Mouse (Mus musculus) CH12.LX (cell line): ENCODE results near the gene Synpo2l. TPM values are rescaled to one million over a fixed set of nuclear protein-coding genes. Genes with fewer than 3 reads are reported as not detected.

Source experiments
- DNase-seq: peaks from one replicate; pipeline ENCODE4 v3.0.0-alpha.2; 2013; ENCODE audit errors: extremely low read depth
- H3K27ac ChIP-seq: 2 replicates; pipeline ENCODE4 v1.5.1; 2012; ENCODE audit warnings: low read depth, mild to moderate bottlenecking, control low read depth, moderate library complexity; ENCODE audit not compliant: insufficient read depth
- H3K27me3 ChIP-seq: replicated peaks from 2 replicates; pipeline ENCODE3; 2012; ENCODE audit warnings: inconsistent platforms
- H3K36me3 ChIP-seq, 2 experiments: replicated peaks in 1 of 2; 2 replicates each; pipeline versions ENCODE3 to v1.6.1; 2012; ENCODE audit warnings: inconsistent platforms in 1 of 2, low read length in 1 of 2, mild to moderate bottlenecking in 1 of 2, mixed read lengths in 1 of 2, moderate library complexity in 1 of 2; ENCODE audit not compliant: control insufficient read depth in 1 of 2, insufficient read depth in 1 of 2
- H3K4me1 ChIP-seq, 2 experiments: 2 replicates each; pipeline ENCODE4 v1.6.1; 2012; ENCODE audit warnings: inconsistent platforms in 1 of 2, moderate library complexity in 1 of 2; ENCODE audit not compliant: insufficient read depth in 2 of 2, control insufficient read depth in 1 of 2
- H3K4me2 ChIP-seq: 2 replicates; pipeline ENCODE4 v1.6.1; 2012; ENCODE audit warnings: low read depth, mild to moderate bottlenecking, control low read depth; ENCODE audit not compliant: poor library complexity, insufficient read depth, severe bottlenecking
- H3K4me3 ChIP-seq, 3 experiments: fragments of 150-350 bp in 1 of 3; sonication (generic) in 1 of 3; replicated peaks in 1 of 3; 2 replicates each; pipeline versions ENCODE3 to v1.5.1; 2011 to 2012; ENCODE audit warnings: low read depth in 2 of 3, low read length in 2 of 3, mild to moderate bottlenecking in 2 of 3, moderate library complexity in 2 of 3, control low read depth in 1 of 3, improper control_type of control experiment in 1 of 3, inconsistent platforms in 1 of 3, mixed read lengths in 1 of 3; ENCODE audit not compliant: poor library complexity in 1 of 3
- H3K79me2 ChIP-seq: replicated peaks from 2 replicates; pipeline ENCODE4 v1.6.1; 2012; ENCODE audit warnings: mild to moderate bottlenecking, moderate library complexity; ENCODE audit not compliant: control insufficient read depth, poor library complexity, insufficient read depth, severe bottlenecking; ENCODE audit errors: extremely low read depth
- H3K9ac ChIP-seq: 2 replicates; pipeline ENCODE4 v1.6.1; 2012; ENCODE audit warnings: low read depth, mild to moderate bottlenecking, control low read depth, moderate library complexity; ENCODE audit not compliant: insufficient read depth
- H3K9me3 ChIP-seq: replicated peaks from 2 replicates; pipeline ENCODE3; 2012; ENCODE audit warnings: low read length, inconsistent platforms, mixed read lengths
- CTCF ChIP-seq, 2 experiments: IDR thresholded peaks in 1 of 2; conservative IDR thresholded peaks in 1 of 2; 2 replicates each; pipeline ENCODE4 v1.5.1; 2011 to 2012; ENCODE audit warnings: low read depth in 2 of 2, low read length in 2 of 2, improper control_type of control experiment in 1 of 2, inconsistent platforms in 1 of 2, mild to moderate bottlenecking in 1 of 2, moderate library complexity in 1 of 2
- ELF1 ChIP-seq: IDR thresholded peaks from 2 replicates; pipeline ENCODE4 v1.6.1; 2014; ENCODE audit warnings: low read depth, mild to moderate bottlenecking, inconsistent platforms, low read length, improper control_type of control experiment
- ETS1 ChIP-seq: conservative IDR thresholded peaks from 2 replicates; pipeline ENCODE4 v1.6.1; 2012; ENCODE audit warnings: low read depth, mild to moderate bottlenecking, inconsistent platforms, low read length, improper control_type of control experiment, moderate library complexity
- GABPA ChIP-seq: IDR thresholded peaks from 2 replicates; pipeline ENCODE4 v1.6.1; 2012; ENCODE audit warnings: low read depth, low read length, improper control_type of control experiment, inconsistent platforms; ENCODE audit not compliant: insufficient replicate concordance
- HCFC1 ChIP-seq: IDR thresholded peaks from 2 replicates; pipeline ENCODE4 v1.6.1; 2012; ENCODE audit warnings: low read depth, mild to moderate bottlenecking, inconsistent platforms, low read length, improper control_type of control experiment
- IRF4 ChIP-seq: IDR thresholded peaks from 2 replicates; pipeline ENCODE4 v1.6.1; 2014; ENCODE audit warnings: low read depth, mild to moderate bottlenecking, inconsistent platforms, low read length, improper control_type of control experiment
- JUND ChIP-seq: conservative IDR thresholded peaks from 2 replicates; pipeline ENCODE4 v1.6.1; 2011; ENCODE audit warnings: low read depth, low read length, improper control_type of control experiment
- KAT2A ChIP-seq: IDR thresholded peaks from 2 replicates; pipeline ENCODE4 v1.6.1; 2012; ENCODE audit warnings: low read length, improper control_type of control experiment, inconsistent platforms; ENCODE audit not compliant: insufficient replicate concordance
- MAFK ChIP-seq: IDR thresholded peaks from 2 replicates; pipeline ENCODE4 v1.6.1; 2011; ENCODE audit warnings: low read length, improper control_type of control experiment; ENCODE audit not compliant: insufficient replicate concordance
- MAX ChIP-seq: IDR thresholded peaks from 2 replicates; pipeline ENCODE4 v1.6.1; 2011; ENCODE audit warnings: low read length, improper control_type of control experiment
- MAZ ChIP-seq: IDR thresholded peaks from 2 replicates; pipeline ENCODE4 v1.6.1; 2012; ENCODE audit warnings: low read depth, mild to moderate bottlenecking, inconsistent platforms, low read length, improper control_type of control experiment, moderate library complexity
- MEF2A ChIP-seq: IDR thresholded peaks from 2 replicates; pipeline ENCODE4 v1.6.1; 2014; ENCODE audit warnings: low read depth, mild to moderate bottlenecking, inconsistent platforms, low read length, improper control_type of control experiment, borderline replicate concordance
- MXI1 ChIP-seq: IDR thresholded peaks from 2 replicates; pipeline ENCODE4 v1.6.1; 2011; ENCODE audit warnings: mild to moderate bottlenecking, low read depth, low read length, improper control_type of control experiment
- MYC ChIP-seq: IDR thresholded peaks from 2 replicates; pipeline ENCODE4 v1.6.1; 2011; ENCODE audit warnings: low read depth, mild to moderate bottlenecking, improper control_type of control experiment, low read length
- NELFE ChIP-seq: IDR thresholded peaks from 2 replicates; pipeline ENCODE4 v1.6.1; 2011; ENCODE audit warnings: low read depth, low read length, improper control_type of control experiment
- NRF1 ChIP-seq: IDR thresholded peaks from 2 replicates; pipeline ENCODE4 v1.6.1; 2014; ENCODE audit warnings: low read depth, mild to moderate bottlenecking, inconsistent platforms, low read length, improper control_type of control experiment, moderate library complexity
- PAX5 ChIP-seq: IDR thresholded peaks from 2 replicates; pipeline ENCODE4 v1.6.1; 2012; ENCODE audit warnings: low read length, inconsistent platforms, mixed read lengths
- POLR2A ChIP-seq: IDR thresholded peaks from 2 replicates; pipeline ENCODE4 v1.6.1; 2011; ENCODE audit warnings: low read depth, mild to moderate bottlenecking, improper control_type of control experiment, low read length
- SIN3A ChIP-seq: IDR thresholded peaks from 2 replicates; pipeline ENCODE4 v1.6.1; 2012; ENCODE audit warnings: low read length, improper control_type of control experiment, inconsistent platforms
- TBP ChIP-seq: conservative IDR thresholded peaks from 2 replicates; pipeline ENCODE4 v1.6.1; 2011; ENCODE audit warnings: low read depth, low read length, improper control_type of control experiment
- TCF12 ChIP-seq: IDR thresholded peaks from 2 replicates; pipeline ENCODE4 v1.6.1; 2014; ENCODE audit warnings: low read depth, mild to moderate bottlenecking, inconsistent platforms, low read length, improper control_type of control experiment
- ZC3H11A ChIP-seq: IDR thresholded peaks from 2 replicates; pipeline ENCODE4 v1.6.1; 2012; ENCODE audit warnings: low read depth, mild to moderate bottlenecking, inconsistent platforms, low read length, improper control_type of control experiment
- ZKSCAN1 ChIP-seq: IDR thresholded peaks from 2 replicates; pipeline ENCODE4 v1.6.1; 2012; ENCODE audit warnings: low read depth, inconsistent platforms, low read length, improper control_type of control experiment, borderline replicate concordance
- ZNF384 ChIP-seq: IDR thresholded peaks from 2 replicates; pipeline ENCODE4 v1.6.1; 2012; ENCODE audit warnings: low read depth, low read length, improper control_type of control experiment, inconsistent platforms
- dilution Hi-C: fragments of 300-500 bp; cut with MboI; formaldehyde crosslinking; loops from 2 replicates; pipeline ENCODE4 v1.14.3; 2020; ENCODE audit warnings: low sequenced_read_pairs; ENCODE audit not compliant: extremely low pct_unique_long_range_greater_than_20kb, extremely low pct_ligation_motif_present
- in situ Hi-C: fragments of 300-500 bp; cut with MboI; formaldehyde crosslinking; loops from 3 replicates; pipeline ENCODE4 v1.14.3; 2019; ENCODE audit warnings: low sequenced_read_pairs, low pct_ligation_motif_present, low pct_unique_long_range_greater_than_20kb, mixed read lengths
- polyA plus RNA-seq: library from polyadenylated mRNA; unstranded; fragments of >175 nt; gene quantifications from 2 replicates; pipeline ENCODE4 v1.2.1, GENCODE M21; 2012; ENCODE audit warnings: low read depth; ENCODE audit not compliant: insufficient read length
- total RNA-seq, 2 experiments: library from RNA; depleted of rRNA; stranded (reverse); fragments of 300-350 nt in 1 of 2; fragments of >200 nt in 1 of 2; gene quantifications; 2 replicates each; pipeline ENCODE4 v1.2.3; 2012 to 2014

The Synpo2l gene
- total and polyA plus RNA-seq, 3 experiments: 0.04 to 0.13 TPM; not detected in 1

DNA sequence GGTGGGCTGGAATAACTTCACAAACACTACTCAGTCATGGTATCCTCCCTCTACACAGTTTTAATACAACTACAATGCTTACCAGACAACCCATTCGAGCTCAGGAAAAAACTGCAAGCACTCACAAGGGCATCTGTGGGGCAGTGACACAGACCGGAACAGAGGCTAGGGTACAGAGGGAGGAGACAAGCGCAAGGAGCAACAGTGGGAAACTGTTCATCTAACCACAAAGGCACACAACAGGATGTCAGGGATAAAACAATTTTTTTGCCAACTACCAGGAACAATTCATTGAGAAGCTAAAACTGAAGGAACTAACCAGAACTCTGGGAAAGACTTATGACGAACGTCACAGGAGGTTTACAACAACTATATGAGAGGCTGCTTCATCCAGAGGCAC lies 49.9 kb downstream of the Synpo2l start:
- TF ChIP-seq NELFE: no peak
- no peak for TF ChIP-seq GABPA
- no peak for TF ChIP-seq MEF2A
- no peak for TF ChIP-seq PAX5
- TF ChIP-seq IRF4: no peak
- no peak for TF ChIP-seq MAZ
- no peak for TF ChIP-seq MXI1
- no peak for TF ChIP-seq SIN3A
- TF ChIP-seq HCFC1: no peak
- no peak for TF ChIP-seq POLR2A
- TF ChIP-seq ZC3H11A: no peak
- no peak for TF ChIP-seq CTCF (conservative IDR thresholded peaks at IDR 0.05 in 1 of 2, IDR thresholded peaks at IDR 0.05 in 1 of 2; ENCODE audit: low read depth in 2 of 2, low read length in 2 of 2)
- TF ChIP-seq ELF1: no peak
- TF ChIP-seq KAT2A: no peak
- no peak for TF ChIP-seq TCF12
- no peak for TF ChIP-seq TBP
- TF ChIP-seq MYC: no peak
- no peak overlapping the region for H3K4me3 ChIP-seq
- peaks cover 0 to 3% of the 10 kb centered on the region in 2 experiments; a peak in 1 of 4 replicates for H3K4me1 ChIP-seq
- H3K36me3 ChIP-seq: peaks cover 0 to 27% of the 10 kb centered on the region in 2 experiments
- peaks cover 3% of the 10 kb centered on the region; the same call in 1 of the 2 replicates for H3K79me2 ChIP-seq
- dilution Hi-C loops: no loop called here
- DNase-seq: no peak
- H3K9ac ChIP-seq: no peak overlapping the region
- no peak overlapping the region for H3K4me2 ChIP-seq
- in situ Hi-C loops: no loop called here
- H3K27me3 ChIP-seq: no peaks in the 10 kb centered on the region
- H3K27ac ChIP-seq: no peak overlapping the region
- H3K9me3 ChIP-seq: no peaks in the 10 kb centered on the region

DNA sequence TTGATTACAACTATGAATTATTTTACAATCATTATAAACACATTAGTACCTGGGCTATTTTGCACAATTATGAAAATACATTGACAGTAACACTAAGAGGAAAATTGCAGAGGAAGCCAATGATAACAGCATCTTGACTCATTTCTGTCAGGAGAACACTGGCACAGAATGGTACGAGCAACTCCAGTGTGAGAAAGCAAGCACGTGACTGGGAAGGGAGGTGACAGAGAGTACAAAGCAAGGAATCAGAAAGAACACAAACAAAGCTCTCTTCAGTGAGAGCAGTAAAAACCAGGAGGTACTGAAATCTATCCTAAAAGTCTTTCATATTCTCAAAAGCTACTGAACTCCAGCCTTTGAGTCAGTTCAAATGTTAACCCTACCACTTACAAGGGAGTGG lies 51.7 kb downstream of the Synpo2l start:
- in situ Hi-C loops: no loop called here
- H3K79me2 ChIP-seq: peaks cover 3% of the 10 kb centered on the region; the same call in 1 of the 2 replicates
- no peak overlapping the region for H3K27ac ChIP-seq
- dilution Hi-C loops: no loop called here
- no peak overlapping the region for H3K4me2 ChIP-seq
- peaks cover 0 to 22% of the 10 kb centered on the region in 2 experiments for H3K36me3 ChIP-seq
- no peak for DNase-seq
- H3K27me3 ChIP-seq: no peaks in the 10 kb centered on the region
- no peaks in the 10 kb centered on the region for H3K9me3 ChIP-seq
- no peak overlapping the region for H3K4me3 ChIP-seq
- H3K9ac ChIP-seq: no peak overlapping the region
- no peak for TF ChIP-seq ZKSCAN1
- no peak for TF ChIP-seq CTCF (conservative IDR thresholded peaks at IDR 0.05 in 1 of 2, IDR thresholded peaks at IDR 0.05 in 1 of 2; ENCODE audit: low read depth in 2 of 2, low read length in 2 of 2)
- no peak for TF ChIP-seq HCFC1
- no peak for TF ChIP-seq ETS1
- TF ChIP-seq NRF1: no peak
- no peak for TF ChIP-seq MAFK
- no peak for TF ChIP-seq MEF2A
- no peak for TF ChIP-seq SIN3A
- no peak for TF ChIP-seq MAX
- TF ChIP-seq TBP: no peak
- no peak for TF ChIP-seq TCF12
- no peak for TF ChIP-seq ZNF384
- TF ChIP-seq JUND: no peak
- no peak for TF ChIP-seq MYC
- no peak for TF ChIP-seq GABPA
- H3K4me1 ChIP-seq: peaks cover 0 to 3% of the 10 kb centered on the region in 2 experiments; a peak in 1 of 4 replicates
